Mouse (Mus musculus): ENCODE measurements around the gene Gucy1b1. TPM values are rescaled to one million over a fixed set of nuclear protein-coding genes. Genes with fewer than 3 reads are reported as not detected.

The Gucy1b1 gene
- polyA plus RNA-seq, 1 experiment = not detected

GRCm38 (mm10) chr3:82014148-82014703 is 60.3 kb downstream of the Gucy1b1 start:
- H3K4me1 ChIP-seq (ENCODE audit: control insufficient read depth) = no peaks in the 10 kb centered on the region
- no peak for TF ChIP-seq GATA1 (IDR thresholded peaks at IDR 0.05; ENCODE audit: low read length)
- no peak overlapping the region for H3K4me3 ChIP-seq (replicated peaks)
- H3K27me3 ChIP-seq (ENCODE audit: control insufficient read depth) = no peaks in the 10 kb centered on the region
- H3K9me3 ChIP-seq (ENCODE audit: control insufficient read depth, low read length) = no peaks in the 10 kb centered on the region
- H3K36me3 ChIP-seq (ENCODE audit: control insufficient read depth) = no peaks in the 10 kb centered on the region

- Histone ChIP-seq H3K27me3 (ENCODE audit: control insufficient read depth) (no peaks in the 10 kb centered on the region), H3K4me1 (ENCODE audit: control insufficient read depth) (no peaks in the 10 kb centered on the region), H3K4me3 (replicated peaks) (no peak overlapping the region), H3K9me3 (ENCODE audit: control insufficient read depth, low read length) (no peaks in the 10 kb centered on the region), H3K36me3 (ENCODE audit: control insufficient read depth) (no peaks in the 10 kb centered on the region)
- no peak for TF ChIP-seq GATA1 (IDR thresholded peaks at IDR 0.05; ENCODE audit: low read length)
- TF ChIP-seq TAL1 (IDR thresholded peaks at IDR 0.05; ENCODE audit: low read length) = no peak
Observed at GRCm38 (mm10) chr3:82007002-82007401, 67.5 kb downstream of the Gucy1b1 start.

- TF ChIP-seq GATA1 (IDR thresholded peaks at IDR 0.05; ENCODE audit: low read length) = no peak
- TF ChIP-seq TAL1 (IDR thresholded peaks at IDR 0.05; ENCODE audit: low read length) = no peak
- no peaks in the 10 kb centered on the region for H3K4me1 ChIP-seq (ENCODE audit: control insufficient read depth)
- H3K4me3 ChIP-seq (replicated peaks) = no peak overlapping the region
- no peaks in the 10 kb centered on the region for H3K9me3 ChIP-seq (ENCODE audit: control insufficient read depth, low read length)
- H3K36me3 ChIP-seq (ENCODE audit: control insufficient read depth) = no peaks in the 10 kb centered on the region
- H3K27me3 ChIP-seq (ENCODE audit: control insufficient read depth) = no peaks in the 10 kb centered on the region
Observed at GRCm38 (mm10) chr3:81995988-81996387, 78.5 kb downstream of the Gucy1b1 start.

- Histone ChIP-seq H3K4me3 (replicated peaks) (no peak overlapping the region), H3K36me3 (ENCODE audit: control insufficient read depth) (no peaks in the 10 kb centered on the region), H3K9me3 (ENCODE audit: control insufficient read depth, low read length) (no peaks in the 10 kb centered on the region), H3K27me3 (ENCODE audit: control insufficient read depth) (no peaks in the 10 kb centered on the region), H3K4me1 (ENCODE audit: control insufficient read depth) (no peaks in the 10 kb centered on the region)
- TF ChIP-seq GATA1 (IDR thresholded peaks at IDR 0.05; ENCODE audit: low read length) (no peak), TAL1 (IDR thresholded peaks at IDR 0.05; ENCODE audit: low read length) (no peak)
Observed at GRCm38 (mm10) chr3:81995371-81995770, 79.1 kb downstream of the Gucy1b1 start.

- H3K4me3 ChIP-seq (replicated peaks) = no peak overlapping the region
- TF ChIP-seq TAL1 (IDR thresholded peaks at IDR 0.05; ENCODE audit: low read length) = no peak
- no peaks in the 10 kb centered on the region for H3K27me3 ChIP-seq (ENCODE audit: control insufficient read depth)
- no peaks in the 10 kb centered on the region for H3K4me1 ChIP-seq (ENCODE audit: control insufficient read depth)
- H3K9me3 ChIP-seq (ENCODE audit: control insufficient read depth, low read length) = no peaks in the 10 kb centered on the region
- H3K36me3 ChIP-seq (ENCODE audit: control insufficient read depth) = no peaks in the 10 kb centered on the region
Observed at GRCm38 (mm10) chr3:81990531-81990930, 84.0 kb downstream of the Gucy1b1 start.

- H3K4me1 ChIP-seq (ENCODE audit: control insufficient read depth) = no peaks in the 10 kb centered on the region
- no peaks in the 10 kb centered on the region for H3K27me3 ChIP-seq (ENCODE audit: control insufficient read depth)
- TF ChIP-seq GATA1 (IDR thresholded peaks at IDR 0.05; ENCODE audit: low read length) (no peak), TAL1 (IDR thresholded peaks at IDR 0.05; ENCODE audit: low read length) (no peak)
- no peaks in the 10 kb centered on the region for H3K9me3 ChIP-seq (ENCODE audit: control insufficient read depth, low read length)
- H3K4me3 ChIP-seq (replicated peaks) = no peak overlapping the region
- no peaks in the 10 kb centered on the region for H3K36me3 ChIP-seq (ENCODE audit: control insufficient read depth)
Observed at GRCm38 (mm10) chr3:81989692-81990141, 84.8 kb downstream of the Gucy1b1 start.

- H3K36me3 ChIP-seq (ENCODE audit: control insufficient read depth) = no peaks in the 10 kb centered on the region
- H3K9me3 ChIP-seq (ENCODE audit: control insufficient read depth, low read length) = no peaks in the 10 kb centered on the region
- no peak for TF ChIP-seq GATA1 (IDR thresholded peaks at IDR 0.05; ENCODE audit: low read length)
- TF ChIP-seq TAL1 (IDR thresholded peaks at IDR 0.05; ENCODE audit: low read length) = no peak
- no peak overlapping the region for H3K4me3 ChIP-seq (replicated peaks)
- H3K27me3 ChIP-seq (ENCODE audit: control insufficient read depth) = no peaks in the 10 kb centered on the region
- H3K4me1 ChIP-seq (ENCODE audit: control insufficient read depth) = no peaks in the 10 kb centered on the region
Observed at GRCm38 (mm10) chr3:81987628-81988027, 86.9 kb downstream of the Gucy1b1 start.

GRCm38 (mm10) chr3:81986103-81986502 is 88.4 kb downstream of the Gucy1b1 start:
- Histone ChIP-seq H3K4me3 (replicated peaks) (no peak overlapping the region), H3K36me3 (ENCODE audit: control insufficient read depth) (no peaks in the 10 kb centered on the region), H3K9me3 (ENCODE audit: control insufficient read depth, low read length) (no peaks in the 10 kb centered on the region), H3K4me1 (ENCODE audit: control insufficient read depth) (no peaks in the 10 kb centered on the region), H3K27me3 (ENCODE audit: control insufficient read depth) (no peaks in the 10 kb centered on the region)
- no peak for TF ChIP-seq GATA1 (IDR thresholded peaks at IDR 0.05; ENCODE audit: low read length)
- TF ChIP-seq TAL1 (IDR thresholded peaks at IDR 0.05; ENCODE audit: low read length) = no peak

- TF ChIP-seq GATA1 (IDR thresholded peaks at IDR 0.05; ENCODE audit: low read length) (no peak), TAL1 (IDR thresholded peaks at IDR 0.05; ENCODE audit: low read length) (no peak)
- no peaks in the 10 kb centered on the region for H3K36me3 ChIP-seq (ENCODE audit: control insufficient read depth)
- no peak overlapping the region for H3K4me3 ChIP-seq (replicated peaks)
- H3K9me3 ChIP-seq (ENCODE audit: control insufficient read depth, low read length) = no peaks in the 10 kb centered on the region
- no peaks in the 10 kb centered on the region for H3K4me1 ChIP-seq (ENCODE audit: control insufficient read depth)
- no peaks in the 10 kb centered on the region for H3K27me3 ChIP-seq (ENCODE audit: control insufficient read depth)
Observed at GRCm38 (mm10) chr3:81985100-81985499, 89.4 kb downstream of the Gucy1b1 start.

Data from erythroblast, embryonic 14.5 days (primary cell).